Mouse (Mus musculus): ENCODE measurements around the gene Dclre1b.

- TF ChIP-seq CTCF (IDR thresholded peaks at IDR 0.05; ENCODE audit: borderline replicate concordance, insufficient read depth, low read depth, low read length) (peak; percentile 41; the same call in 1 of the 2 replicates), POLR2A (IDR thresholded peaks at IDR 0.05; ENCODE audit: borderline replicate concordance, insufficient read depth, low read length) (no peak)
Measured at GRCm38 (mm10) chr3:103827548-103827947, 18.3 kb upstream of the Dclre1b start.

Data from cerebellum, adult 2 months (tissue).